Mouse (Mus musculus): ENCODE results near the gene Ormdl2. TPM values are rescaled to one million over a fixed set of nuclear protein-coding genes. Genes with fewer than 3 reads are reported as not detected.
"Not testable (repeated sequence)": the region's sequence is repeated elsewhere in the genome, so short reads cannot be mapped to it uniquely, and the experiment has no call there.

The Ormdl2 gene
- total RNA-seq (2017) = 61.1 and 74.1 TPM in 2 replicates

DNA sequence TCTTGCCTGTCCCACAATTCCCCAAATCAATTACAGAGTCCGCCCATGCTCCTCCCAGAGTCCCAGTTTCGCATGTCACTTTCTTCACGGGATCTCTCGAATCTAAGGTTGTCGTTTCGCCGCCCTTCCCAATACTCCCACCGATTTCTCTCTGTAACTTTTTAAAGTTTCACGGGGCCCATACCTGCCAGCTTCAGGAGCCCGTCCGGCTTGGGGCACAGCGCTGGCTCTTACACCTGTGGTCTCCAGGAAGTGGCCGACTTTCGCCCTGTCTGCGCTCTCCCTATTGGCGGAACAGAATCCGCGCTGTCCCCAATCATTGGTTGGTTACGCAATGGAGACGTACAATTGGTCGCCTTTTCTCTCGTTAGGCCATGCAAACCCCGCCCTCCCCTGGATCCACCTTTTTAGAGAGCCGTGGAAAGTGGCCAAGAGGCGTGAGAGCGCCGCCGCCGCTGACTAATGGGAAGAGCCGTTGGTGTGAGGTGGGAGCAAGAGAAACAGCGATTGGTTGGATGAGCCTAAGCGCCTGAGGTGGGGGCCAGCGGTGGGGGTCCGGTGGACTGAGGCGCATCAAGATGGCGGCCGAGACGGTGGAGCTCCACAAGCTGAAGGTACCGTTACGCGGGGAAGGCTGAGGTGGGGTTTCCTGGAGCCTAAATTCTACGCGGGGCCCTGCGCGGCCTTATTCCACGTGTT, at the start of gene Ormdl2:
Ormdl2 (minus strand) TSS at position 288 of the 699 bp plus-strand sequence.
- peak; percentile 98 to 99 for ATAC-seq (replicated peaks in 1 of 2; ENCODE audit: insufficient read depth in 1 of 2, low FRiP score in 2 of 2, low TSS enrichment in 1 of 2, low read depth in 1 of 2, poor library complexity in 2 of 2, severe bottlenecking in 2 of 2)

DNA sequence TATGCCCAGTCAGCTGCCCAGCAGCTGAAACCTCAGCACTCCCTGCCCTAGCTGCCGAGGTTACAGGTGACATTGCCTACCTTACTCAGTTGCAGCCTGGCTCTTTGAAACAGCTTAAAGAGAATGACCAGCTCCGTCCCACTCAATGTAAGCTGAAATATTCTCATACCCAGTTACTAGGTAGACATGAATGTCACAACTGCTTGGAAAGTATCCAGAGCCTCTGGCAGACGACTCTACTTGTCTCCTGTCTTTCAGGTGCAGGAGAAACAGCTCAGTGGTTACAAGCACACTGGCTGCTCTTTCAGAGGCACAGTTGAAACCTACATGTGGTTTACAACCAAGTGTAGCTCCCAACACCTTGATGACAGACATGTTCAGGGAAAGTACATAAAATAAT, 48.9 kb upstream of the Ormdl2 start:
- ATAC-seq (replicated peaks in 1 of 2; ENCODE audit: insufficient read depth in 1 of 2, low FRiP score in 2 of 2, low TSS enrichment in 1 of 2, low read depth in 1 of 2, poor library complexity in 2 of 2, severe bottlenecking in 2 of 2) = no peak

GRCm38 (mm10) chr10:128866518-128866917, 45.1 kb upstream of the Ormdl2 start:
- ATAC-seq (replicated peaks in 1 of 2; ENCODE audit: insufficient read depth in 1 of 2, low FRiP score in 2 of 2, low TSS enrichment in 1 of 2, low read depth in 1 of 2, poor library complexity in 2 of 2, severe bottlenecking in 2 of 2) = no peak

GRCm38 (mm10) chr10:128866042-128866441, 44.6 kb upstream of the Ormdl2 start:
- ATAC-seq (replicated peaks in 1 of 2; ENCODE audit: insufficient read depth in 1 of 2, low FRiP score in 2 of 2, low TSS enrichment in 1 of 2, low read depth in 1 of 2, poor library complexity in 2 of 2, severe bottlenecking in 2 of 2) = no peak

- no peak for ATAC-seq (replicated peaks in 1 of 2; ENCODE audit: insufficient read depth in 1 of 2, low FRiP score in 2 of 2, low TSS enrichment in 1 of 2, low read depth in 1 of 2, poor library complexity in 2 of 2, severe bottlenecking in 2 of 2)
Observed at GRCm38 (mm10) chr10:128861176-128861575, 39.7 kb upstream of the Ormdl2 start.

GRCm38 (mm10) chr10:128850339-128850738, 28.9 kb upstream of the Ormdl2 start:
- ATAC-seq (replicated peaks in 1 of 2; ENCODE audit: insufficient read depth in 1 of 2, low FRiP score in 2 of 2, low TSS enrichment in 1 of 2, low read depth in 1 of 2, poor library complexity in 2 of 2, severe bottlenecking in 2 of 2) = no peak

GRCm38 (mm10) chr10:128848426-128848825, 27.0 kb upstream of the Ormdl2 start:
- ATAC-seq (replicated peaks in 1 of 2; ENCODE audit: insufficient read depth in 1 of 2, low FRiP score in 2 of 2, low TSS enrichment in 1 of 2, low read depth in 1 of 2, poor library complexity in 2 of 2, severe bottlenecking in 2 of 2) = no peak

GRCm38 (mm10) chr10:128846664-128847063, 25.2 kb upstream of the Ormdl2 start:
- ATAC-seq (replicated peaks in 1 of 2; ENCODE audit: insufficient read depth in 1 of 2, low FRiP score in 2 of 2, low TSS enrichment in 1 of 2, low read depth in 1 of 2, poor library complexity in 2 of 2, severe bottlenecking in 2 of 2) = no peak

- ATAC-seq (replicated peaks in 1 of 2; ENCODE audit: insufficient read depth in 1 of 2, low FRiP score in 2 of 2, low TSS enrichment in 1 of 2, low read depth in 1 of 2, poor library complexity in 2 of 2, severe bottlenecking in 2 of 2) = peak in 1 of 2 experiments; percentile 45; a peak in 1 of 4 replicates
Observed at GRCm38 (mm10) chr10:128845516-128845915, 24.1 kb upstream of the Ormdl2 start.

DNA sequence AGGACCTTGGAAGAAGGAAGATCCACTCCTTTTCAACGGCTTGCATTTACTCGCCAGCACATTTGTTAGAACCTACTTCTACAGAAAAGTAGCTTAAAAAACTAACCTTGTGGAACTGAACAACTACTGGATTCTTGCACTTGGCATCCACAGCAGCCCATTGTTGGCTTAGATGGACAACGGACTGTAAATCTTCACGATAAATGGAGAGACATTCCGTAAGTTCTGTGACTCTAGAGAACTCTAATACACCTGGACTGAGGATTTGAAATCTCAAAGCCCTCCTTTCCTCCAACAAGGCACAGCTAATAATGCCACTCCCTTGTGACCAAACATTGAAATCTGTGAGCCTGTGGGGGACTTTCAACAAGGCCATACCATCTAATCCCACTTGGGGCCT, 21.8 kb upstream of the Ormdl2 start:
- ATAC-seq (replicated peaks in 1 of 2; ENCODE audit: insufficient read depth in 1 of 2, low FRiP score in 2 of 2, low TSS enrichment in 1 of 2, low read depth in 1 of 2, poor library complexity in 2 of 2, severe bottlenecking in 2 of 2) = no peak

GRCm38 (mm10) chr10:128840612-128841011, 19.2 kb upstream of the Ormdl2 start:
- ATAC-seq (replicated peaks in 1 of 2; ENCODE audit: insufficient read depth in 1 of 2, low FRiP score in 2 of 2, low TSS enrichment in 1 of 2, low read depth in 1 of 2, poor library complexity in 2 of 2, severe bottlenecking in 2 of 2) = no peak

DNA sequence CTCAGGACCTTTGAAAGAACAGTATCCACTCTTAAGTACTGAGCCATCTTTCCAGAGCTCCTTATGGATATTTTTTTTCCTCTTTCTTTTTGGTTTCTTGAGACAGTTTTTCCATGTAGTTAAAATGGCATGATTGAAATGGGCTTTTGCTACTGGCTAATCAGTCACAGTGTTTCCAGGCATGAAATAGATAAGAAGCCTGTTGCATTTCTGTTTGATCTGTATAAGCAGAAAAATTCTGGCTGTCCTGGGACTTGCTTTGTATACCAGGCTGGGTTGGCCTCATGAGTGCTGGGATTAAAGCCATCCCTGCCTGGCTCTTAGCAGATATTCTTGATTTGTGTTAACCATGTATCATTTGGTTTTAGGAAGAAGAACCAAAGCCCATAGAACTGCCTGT, 18.0 kb upstream of the Ormdl2 start:
- no peak for ATAC-seq (replicated peaks in 1 of 2; ENCODE audit: insufficient read depth in 1 of 2, low FRiP score in 2 of 2, low TSS enrichment in 1 of 2, low read depth in 1 of 2, poor library complexity in 2 of 2, severe bottlenecking in 2 of 2)

DNA sequence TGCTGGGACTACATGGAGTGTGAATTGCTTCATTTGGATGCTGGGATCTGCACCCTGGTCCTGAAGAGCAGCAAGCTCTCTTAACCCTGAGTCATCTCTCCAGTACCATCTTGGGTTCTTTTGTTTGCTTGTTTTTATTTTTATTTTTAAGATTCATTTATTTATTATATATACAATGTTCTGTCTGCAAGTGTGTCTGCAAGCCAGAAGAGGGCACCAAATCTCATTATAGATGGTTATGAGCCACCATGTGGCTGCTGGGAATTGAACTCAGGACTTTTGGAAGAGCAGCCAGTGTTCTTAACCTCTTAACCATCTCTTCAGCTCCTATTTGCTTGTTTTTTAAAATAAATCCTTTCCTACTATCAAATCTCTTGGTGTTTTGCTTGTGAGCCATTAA, 16.0 kb upstream of the Ormdl2 start:
- no peak for ATAC-seq (replicated peaks in 1 of 2; ENCODE audit: insufficient read depth in 1 of 2, low FRiP score in 2 of 2, low TSS enrichment in 1 of 2, low read depth in 1 of 2, poor library complexity in 2 of 2, severe bottlenecking in 2 of 2)

GRCm38 (mm10) chr10:128823821-128824220, 2.4 kb upstream of the Ormdl2 start:
- no peak for ATAC-seq (replicated peaks in 1 of 2; ENCODE audit: insufficient read depth in 1 of 2, low FRiP score in 2 of 2, low TSS enrichment in 1 of 2, low read depth in 1 of 2, poor library complexity in 2 of 2, severe bottlenecking in 2 of 2)

DNA sequence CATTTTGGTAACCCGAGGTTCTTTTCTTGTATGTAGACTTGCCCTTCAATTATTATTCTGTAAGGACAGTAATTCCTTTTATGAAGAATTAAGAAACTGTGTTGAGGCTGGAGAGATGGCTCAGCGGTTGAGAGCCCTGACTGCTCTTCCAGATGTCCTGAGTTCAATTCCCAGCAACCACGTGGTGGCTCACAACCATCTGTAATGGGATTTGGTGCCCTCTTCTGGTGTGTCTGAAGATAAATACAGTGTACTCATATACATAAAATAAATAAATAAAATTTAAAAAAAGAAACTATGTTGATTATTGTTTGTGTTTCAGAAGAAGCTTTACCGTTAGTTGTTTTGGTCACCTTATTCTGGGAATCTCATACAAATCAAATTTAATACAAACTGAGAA, 1.6 kb upstream of the Ormdl2 start:
- not testable (repeated sequence) for ATAC-seq (replicated peaks in 1 of 2; ENCODE audit: insufficient read depth in 1 of 2, low FRiP score in 2 of 2, low TSS enrichment in 1 of 2, low read depth in 1 of 2, poor library complexity in 2 of 2, severe bottlenecking in 2 of 2)

- no peak for ATAC-seq (replicated peaks in 1 of 2; ENCODE audit: insufficient read depth in 1 of 2, low FRiP score in 2 of 2, low TSS enrichment in 1 of 2, low read depth in 1 of 2, poor library complexity in 2 of 2, severe bottlenecking in 2 of 2)
Observed at GRCm38 (mm10) chr10:128822135-128822534, 690 bp upstream of the Ormdl2 start.

- ATAC-seq (replicated peaks in 1 of 2; ENCODE audit: insufficient read depth in 1 of 2, low FRiP score in 2 of 2, low TSS enrichment in 1 of 2, low read depth in 1 of 2, poor library complexity in 2 of 2, severe bottlenecking in 2 of 2) = no peak
Observed at GRCm38 (mm10) chr10:128820217-128820616, 1.2 kb downstream of the Ormdl2 start.

DNA sequence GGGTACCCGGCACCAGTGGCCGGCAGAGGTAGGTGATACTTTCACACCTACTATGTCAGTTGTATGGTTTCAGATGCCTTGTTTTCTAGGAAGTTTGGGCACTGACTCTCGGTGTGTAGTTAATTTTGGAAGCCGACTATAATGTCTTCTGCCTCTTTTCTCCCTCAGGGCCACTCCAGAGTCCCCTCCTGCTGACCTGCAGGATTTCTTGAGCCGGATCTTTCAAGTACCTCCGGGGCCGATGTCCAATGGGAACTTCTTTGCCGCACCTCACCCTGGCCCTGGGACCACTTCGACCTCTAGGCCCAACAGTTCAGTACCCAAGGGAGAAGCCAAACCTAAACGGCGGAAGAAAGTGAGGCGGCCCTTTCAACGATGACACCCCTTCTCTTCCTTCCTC, 4.4 kb downstream of the Ormdl2 start, which contains the start of gene Sarnp:
Sarnp (plus strand) TSS at position 301 of the 400 bp plus-strand sequence.
- no peak for ATAC-seq (replicated peaks in 1 of 2; ENCODE audit: insufficient read depth in 1 of 2, low FRiP score in 2 of 2, low TSS enrichment in 1 of 2, low read depth in 1 of 2, poor library complexity in 2 of 2, severe bottlenecking in 2 of 2)

DNA sequence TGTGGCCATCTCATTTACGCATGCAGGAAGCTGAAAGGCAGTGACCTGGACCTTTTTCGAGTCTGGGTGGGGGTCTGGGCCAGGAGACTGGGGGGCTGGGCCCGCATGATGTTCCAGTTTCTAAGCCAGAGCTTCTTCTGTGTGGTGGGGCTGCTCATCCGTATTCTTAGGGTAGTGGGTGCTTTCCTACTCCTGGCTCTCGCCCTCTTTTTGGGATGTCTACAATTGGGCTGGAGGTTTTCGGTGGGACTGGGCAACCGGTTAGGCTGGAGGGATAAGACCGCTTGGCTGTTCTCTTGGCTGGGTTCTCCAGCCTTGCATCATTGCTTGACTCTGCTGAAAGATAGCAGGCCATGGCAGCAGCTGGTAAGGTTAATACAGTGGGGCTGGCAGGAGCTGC, 14.4 kb downstream of the Ormdl2 start:
- ATAC-seq (replicated peaks in 1 of 2; ENCODE audit: insufficient read depth in 1 of 2, low FRiP score in 2 of 2, low TSS enrichment in 1 of 2, low read depth in 1 of 2, poor library complexity in 2 of 2, severe bottlenecking in 2 of 2) = no peak

All from hematopoietic stem cell, adult 5-6 weeks (primary cell).